Mouse (Mus musculus) mouse embryonic stem cell (cell line): ENCODE results near the gene Gm17542.
"Not testable (repeated sequence)": the region's sequence is repeated elsewhere in the genome, so short reads cannot be mapped to it uniquely, and the experiment has no call there.

Source experiments
- in situ Hi-C, 2 experiments: fragments of 300-500 bp; cut with MboI; formaldehyde crosslinking; loops; 1 replicate in 1 of 2; 3 replicates in 1 of 2; pipeline ENCODE4 v1.14.3; 2019 to 2020; ENCODE audit warnings: low sequenced_read_pairs in 2 of 2, low pct_unique_long_range_greater_than_20kb in 1 of 2, mixed read lengths in 1 of 2; ENCODE audit not compliant: unreplicated experiment in 1 of 2

Gm17542 gene

DNA sequence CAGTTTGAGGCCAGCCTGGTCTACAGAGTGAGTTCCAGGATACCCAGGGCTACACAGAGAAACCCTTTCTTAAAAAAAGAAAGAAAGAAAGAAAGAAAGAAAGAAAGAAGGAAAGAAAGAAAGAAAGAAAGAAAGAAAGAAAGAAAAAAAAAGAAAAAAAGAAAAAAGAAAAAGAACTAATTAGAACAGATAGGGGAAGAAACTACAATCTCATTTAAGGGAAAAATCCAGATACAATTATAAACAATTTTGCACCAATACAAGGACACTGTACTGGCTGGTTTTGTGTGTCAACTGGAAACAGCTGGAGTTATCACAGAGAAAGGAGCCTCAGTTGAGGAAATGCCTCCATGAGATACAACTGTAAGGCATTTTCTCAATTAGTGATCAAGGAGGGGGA, at the start of gene Gm17542:
Gene Gm17542 (minus strand): TSS at position 101 of the 400 bp plus-strand sequence.
- in situ Hi-C loops = not testable (repeated sequence)

DNA sequence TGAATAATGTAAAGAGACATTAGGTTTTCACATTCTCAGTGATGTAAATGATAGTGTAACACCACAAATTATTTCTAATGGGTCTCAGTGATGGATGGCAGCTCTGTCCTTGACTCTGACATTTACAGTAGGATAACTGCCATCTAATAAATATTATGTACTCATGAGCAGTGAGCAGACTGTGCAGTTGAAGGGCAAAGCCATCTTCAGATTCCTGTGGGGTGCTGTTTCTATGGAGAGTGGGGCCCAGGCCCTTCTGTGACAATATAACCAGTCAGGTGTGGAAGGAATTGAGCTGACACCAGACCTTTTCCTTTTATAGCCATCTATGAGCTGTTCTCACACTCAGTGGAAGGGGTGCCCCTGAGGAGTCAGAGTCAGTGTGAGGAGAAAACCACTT, 21.8 kb upstream of the Gm17542 start:
- in situ Hi-C loops = loop anchor here in 1 of 2 experiments (25.0 kb wide), 1 partner anchor 1302 kb away; no protein-coding TSS in a partner anchor

DNA sequence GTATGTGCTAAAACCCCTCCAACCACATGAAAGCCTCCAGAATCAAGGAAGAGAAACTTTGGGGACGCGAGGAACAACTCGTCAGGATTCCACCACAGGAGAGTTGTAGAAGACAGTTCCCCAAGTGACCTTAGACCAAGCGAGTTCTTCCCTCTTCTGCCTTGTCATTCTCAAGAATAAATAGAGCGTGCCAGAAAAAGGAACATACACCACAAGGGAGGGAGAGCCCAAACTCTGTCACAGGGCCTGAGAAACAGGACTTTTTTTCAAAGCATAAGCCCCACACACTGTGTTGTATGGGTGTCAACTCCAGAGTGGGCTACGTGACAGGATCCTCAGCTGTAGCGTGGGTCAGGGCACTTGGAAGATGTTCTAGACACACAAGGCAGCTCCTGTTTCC, 20.1 kb upstream of the Gm17542 start:
- in situ Hi-C loops = loop anchor here in 1 of 2 experiments (25.0 kb wide), 1 partner anchor 1301 kb away; no protein-coding TSS in a partner anchor

DNA sequence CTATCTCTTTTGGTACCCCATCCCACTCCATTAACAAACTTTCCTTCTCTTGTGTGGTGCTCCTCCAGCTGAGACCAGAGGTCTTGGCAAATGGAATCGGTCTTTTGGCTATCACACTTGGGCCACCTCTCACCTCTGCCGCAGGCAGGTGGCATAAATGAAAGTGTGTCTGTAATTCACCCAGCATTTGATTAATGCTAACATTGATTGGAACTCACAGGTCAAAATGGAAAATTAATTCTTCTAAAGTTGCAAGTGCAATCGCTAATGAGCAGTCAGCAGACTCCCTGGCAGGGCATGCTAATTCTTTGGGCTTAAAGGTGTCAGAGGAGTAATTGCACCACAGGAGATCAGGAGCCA, 3.2 kb downstream of the Gm17542 start:
- in situ Hi-C loops = no loop called here

DNA sequence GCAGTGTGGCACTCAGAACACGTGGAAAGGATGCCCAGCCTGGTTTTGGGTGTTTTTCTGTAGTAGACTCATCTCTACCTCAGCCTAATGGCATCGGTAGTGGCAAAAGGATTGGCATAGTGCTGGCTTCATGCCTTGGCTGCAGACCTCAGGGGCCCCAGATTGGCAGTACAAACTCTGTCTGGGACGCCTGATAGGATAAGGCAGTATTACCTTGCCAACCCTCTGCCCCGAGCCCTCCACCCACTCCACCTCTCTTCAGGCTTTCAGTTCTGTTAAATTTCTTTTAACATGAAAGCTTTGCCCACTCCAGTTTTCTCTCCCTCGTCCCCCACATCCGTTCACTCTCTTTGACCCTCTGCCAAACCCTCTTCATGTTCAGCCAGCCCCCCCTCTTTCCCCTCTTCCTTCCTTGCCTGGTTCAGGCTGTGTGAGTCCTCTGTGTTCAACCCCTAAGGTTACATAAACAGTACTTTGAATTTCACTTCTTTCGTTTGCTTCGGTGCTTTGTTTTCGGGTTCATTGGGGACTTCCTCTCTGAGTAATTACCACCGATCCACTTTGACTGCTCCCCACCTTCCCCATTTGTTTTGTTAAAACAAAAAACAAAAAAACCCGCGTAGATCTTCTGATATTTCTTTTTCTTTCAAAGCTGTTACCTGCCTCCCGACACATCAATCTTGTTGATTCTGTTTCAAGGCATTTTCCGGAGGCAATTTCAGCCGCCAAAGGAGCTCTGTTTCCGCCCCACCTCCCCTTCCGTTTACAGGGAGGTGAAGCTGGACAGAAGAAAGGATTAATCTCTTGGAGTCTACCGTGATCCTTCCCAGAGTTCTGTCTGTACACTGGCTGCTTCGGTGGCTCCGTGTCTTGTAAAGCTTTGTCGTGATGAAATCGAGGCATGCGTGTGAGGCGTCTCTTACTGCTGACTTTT, 3.9 kb downstream of the Gm17542 start:
- in situ Hi-C loops = no loop called here

DNA sequence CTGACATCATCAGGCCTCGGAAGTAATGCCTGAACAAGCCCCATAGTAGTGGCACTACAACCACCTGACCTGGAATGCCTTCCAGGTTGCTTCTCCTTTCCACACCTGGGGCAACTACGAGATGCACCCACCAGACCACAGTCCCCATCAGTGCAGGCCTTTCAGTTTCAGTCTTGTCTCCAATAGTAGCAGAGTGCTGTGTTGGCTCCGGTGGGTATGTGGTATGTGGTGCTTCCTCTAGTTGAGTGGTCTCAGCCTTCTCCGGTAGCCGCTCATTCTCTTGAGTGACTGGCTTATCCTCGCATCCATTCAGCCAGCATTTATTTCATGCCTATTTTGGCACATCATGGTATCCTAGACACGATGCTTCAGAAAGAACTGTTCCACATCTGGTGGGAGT, 4.8 kb downstream of the Gm17542 start:
- in situ Hi-C loops = no loop called here

DNA sequence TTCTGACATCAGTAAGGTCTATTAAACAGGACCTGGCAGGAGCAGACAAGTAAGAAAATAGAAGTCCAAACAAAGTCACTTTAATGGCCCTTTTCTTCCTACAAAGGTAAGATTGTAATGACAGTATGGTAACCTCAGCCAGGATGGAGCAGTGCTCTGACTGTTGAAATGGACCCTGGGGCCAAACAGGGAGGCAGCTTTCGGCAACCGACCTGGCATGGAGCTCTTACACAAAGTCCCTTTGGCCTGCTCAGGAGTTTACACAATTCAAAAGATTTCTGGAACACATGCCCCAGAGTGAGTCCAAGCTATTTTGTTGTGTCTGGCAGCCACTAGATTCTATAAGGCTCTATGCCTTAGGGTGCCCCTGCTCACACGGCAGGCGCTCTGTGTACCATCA, 9.0 kb downstream of the Gm17542 start:
- in situ Hi-C loops = no loop called here

DNA sequence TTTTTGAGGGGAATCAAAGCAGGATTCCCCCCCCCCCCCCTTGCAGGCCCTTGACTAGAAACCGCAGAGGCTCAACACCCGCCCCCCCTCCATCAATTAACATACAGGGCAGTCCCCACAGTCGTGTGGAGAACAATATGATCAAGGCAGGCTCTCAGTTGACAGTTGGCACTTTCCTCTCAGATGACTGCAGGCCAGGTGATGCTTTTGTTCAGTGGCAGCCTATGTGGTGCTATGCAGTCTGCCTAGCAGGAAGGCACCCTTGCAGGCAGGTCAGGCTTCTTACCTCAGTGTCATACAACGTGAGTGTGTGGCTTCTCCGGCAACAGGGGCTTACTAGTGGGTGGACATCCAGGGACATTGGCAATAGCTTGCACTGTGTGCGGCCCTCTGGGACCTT, 17.4 kb downstream of the Gm17542 start:
- in situ Hi-C loops = no loop called here

DNA sequence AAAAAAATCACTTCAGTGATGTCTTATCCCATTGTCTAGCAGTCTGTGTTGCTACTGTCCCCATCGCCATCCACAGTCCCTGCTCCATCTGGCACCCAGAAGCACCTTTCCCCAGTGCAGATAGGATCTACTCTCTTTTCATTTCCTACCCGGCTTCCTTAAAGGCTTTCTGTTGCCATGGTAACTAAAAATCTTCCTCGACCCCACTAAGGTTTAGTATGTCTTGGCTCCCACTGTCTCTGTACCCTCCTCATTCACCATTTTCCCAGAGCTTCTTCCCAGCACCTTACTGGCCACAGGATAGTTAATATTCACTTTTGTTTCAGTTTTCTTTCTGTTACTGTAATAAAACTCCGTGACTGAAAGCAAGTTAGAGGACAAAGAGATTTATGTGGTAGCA, 17.9 kb downstream of the Gm17542 start:
- in situ Hi-C loops = no loop called here

DNA sequence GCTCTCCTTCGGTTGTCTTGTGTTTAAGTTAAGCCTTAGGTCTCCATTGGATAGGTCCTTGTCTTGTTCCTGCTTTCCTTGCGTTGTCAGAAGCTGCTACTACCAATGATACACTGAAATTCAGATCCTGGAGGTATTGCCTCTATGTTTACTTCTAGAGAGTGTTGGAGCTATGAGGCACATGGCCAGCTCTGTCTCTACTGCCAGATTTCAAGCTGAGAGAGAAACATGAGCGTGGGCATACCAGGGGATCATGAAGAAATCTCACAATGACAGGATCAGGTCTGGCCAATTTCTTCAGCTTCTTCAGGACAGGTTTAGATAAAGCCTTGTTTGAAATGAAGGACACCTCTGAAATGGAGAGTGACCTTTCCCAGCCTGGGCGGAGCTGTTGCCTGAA, 19.1 kb downstream of the Gm17542 start:
- in situ Hi-C loops = no loop called here

DNA sequence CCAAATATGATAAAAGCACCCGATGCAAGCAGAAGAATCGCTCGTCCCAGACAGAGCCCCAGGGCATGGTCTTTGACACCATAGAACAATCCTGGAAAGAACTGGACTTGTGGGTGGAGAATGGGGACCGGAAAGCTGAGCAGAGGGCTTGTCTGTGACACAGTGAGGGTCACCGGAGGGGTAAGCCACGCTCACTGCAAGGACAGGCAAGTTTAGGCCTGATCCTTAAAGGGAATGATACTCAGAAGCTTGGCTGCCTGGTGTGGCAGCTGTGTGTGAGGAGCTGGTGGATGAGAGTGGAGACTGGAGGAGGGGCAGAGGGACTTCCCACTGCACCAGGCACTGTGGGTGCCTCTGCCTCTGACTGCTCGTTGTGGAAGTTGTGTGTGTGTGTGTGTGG, 27.0 kb downstream of the Gm17542 start:
- in situ Hi-C loops = no loop called here

DNA sequence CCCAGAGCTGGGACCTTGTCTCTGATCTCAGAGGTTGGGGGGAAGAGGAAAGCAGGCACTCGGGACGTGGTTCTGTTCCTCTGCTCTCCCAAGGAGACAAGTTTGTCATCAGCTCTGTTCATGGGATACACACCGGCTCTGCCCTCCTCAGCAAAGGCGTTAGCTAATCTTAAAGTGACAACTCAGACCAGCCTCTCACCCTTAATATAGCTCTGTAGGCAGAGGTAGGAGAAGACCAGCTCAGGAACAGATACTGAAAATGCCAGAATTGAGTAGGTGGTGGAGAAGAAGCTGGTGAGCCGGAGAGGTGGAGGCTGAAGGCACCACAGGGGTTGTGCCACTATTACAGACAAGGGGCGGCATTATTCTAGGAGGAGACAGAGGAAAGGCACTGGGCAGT, 38.7 kb downstream of the Gm17542 start:
- in situ Hi-C loops = no loop called here

DNA sequence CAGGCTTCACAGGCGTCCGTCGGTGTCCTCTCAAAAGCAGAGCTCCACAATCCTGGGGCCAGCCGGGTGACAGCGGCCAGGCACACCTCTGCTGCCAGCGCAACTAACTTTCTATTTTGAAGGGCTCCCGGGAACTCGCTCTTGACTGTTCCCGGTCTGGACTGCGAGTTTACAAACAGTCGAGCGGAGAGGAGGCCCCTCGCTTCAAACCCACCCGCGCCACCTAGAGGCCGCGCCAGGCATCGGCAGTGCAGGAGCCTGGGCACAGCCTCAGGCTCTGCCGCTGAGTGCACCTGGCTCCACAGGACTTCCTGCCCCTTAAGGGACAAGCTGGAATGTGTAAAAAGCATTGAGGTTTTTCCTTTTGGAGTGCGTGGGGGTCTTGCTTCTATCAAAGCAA, 42.5 kb downstream of the Gm17542 start, which contains the start of gene Edar:
Gene Edar (minus strand): TSS at position 122 of the 400 bp plus-strand sequence.
- in situ Hi-C loops = no loop called here

DNA sequence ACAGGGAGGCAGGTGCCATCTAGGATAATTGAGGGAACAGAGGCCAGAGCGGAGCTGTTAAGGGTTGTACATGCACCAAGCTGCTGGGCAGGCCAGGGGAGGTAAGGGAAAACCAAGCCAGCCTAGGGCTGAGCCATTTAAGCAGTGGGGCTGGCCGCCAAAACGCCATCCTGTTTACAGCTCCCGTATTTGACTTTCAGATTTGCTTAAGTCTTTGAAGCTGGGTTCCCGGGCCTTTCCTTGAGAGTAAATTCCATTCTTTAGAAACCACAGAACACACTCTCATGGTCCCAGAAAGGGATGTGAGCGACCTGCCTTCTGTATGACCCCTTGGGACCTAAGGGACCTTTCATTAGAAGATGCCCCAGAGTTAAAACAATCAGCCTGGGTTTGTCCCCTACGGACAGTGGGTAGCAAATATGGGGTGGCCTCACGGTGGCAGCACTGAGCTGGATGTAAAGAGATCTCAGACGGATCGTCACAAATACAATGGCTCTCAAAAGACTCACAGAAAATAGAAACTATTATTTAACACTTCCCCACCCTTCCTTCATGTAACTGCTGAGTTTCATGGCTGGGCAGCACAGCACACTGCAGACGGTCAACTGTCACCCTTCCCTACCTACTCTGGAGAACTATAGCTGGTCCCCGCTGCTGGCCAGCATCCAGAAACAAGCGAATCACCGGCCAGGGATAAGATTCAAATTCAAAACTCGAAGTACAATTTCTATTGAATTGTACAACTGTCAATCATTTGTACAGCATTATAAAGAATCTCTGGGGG, 44.5 kb downstream of the Gm17542 start:
- in situ Hi-C loops = loop anchor here in 1 of 2 experiments (25.0 kb wide), 1 partner anchor 1236 kb away; no protein-coding TSS in a partner anchor

DNA sequence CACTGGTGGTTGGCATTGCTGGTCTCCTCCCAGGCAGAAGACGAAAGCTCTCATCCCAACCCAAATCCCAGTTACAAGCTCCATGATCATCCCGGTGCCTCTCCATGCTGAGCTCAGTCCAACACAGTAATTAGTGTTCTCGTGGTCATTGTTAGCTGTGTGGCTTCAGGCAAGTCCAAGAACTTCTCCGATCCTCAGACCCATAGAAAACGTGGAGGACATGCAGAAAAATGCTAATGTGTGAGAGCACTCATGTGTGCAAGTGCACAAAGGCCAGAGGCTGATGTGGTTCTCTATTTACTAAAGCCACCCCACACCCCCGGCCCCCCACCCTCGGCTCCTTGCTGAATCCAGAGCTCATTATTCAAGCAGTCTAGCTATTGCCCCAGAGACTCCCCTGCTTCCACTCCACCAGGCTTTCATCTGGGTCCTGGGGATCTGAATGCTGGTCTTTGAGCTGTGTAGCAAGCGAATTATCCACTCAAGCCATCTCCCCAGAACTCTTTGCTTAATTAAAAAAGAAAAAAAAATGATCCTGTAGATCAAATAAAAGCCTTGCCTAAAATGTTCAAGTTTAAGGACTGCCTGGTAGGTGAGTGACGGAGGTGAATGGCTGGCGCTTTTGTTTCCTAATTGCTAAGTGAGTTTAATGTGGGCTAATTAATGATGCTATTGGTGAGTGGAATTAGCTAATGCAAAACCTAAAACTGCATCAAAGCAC, 45.3 kb downstream of the Gm17542 start:
- in situ Hi-C loops = loop anchor here in 1 of 2 experiments (25.0 kb wide), 1 partner anchor 1235 kb away; no protein-coding TSS in a partner anchor

DNA sequence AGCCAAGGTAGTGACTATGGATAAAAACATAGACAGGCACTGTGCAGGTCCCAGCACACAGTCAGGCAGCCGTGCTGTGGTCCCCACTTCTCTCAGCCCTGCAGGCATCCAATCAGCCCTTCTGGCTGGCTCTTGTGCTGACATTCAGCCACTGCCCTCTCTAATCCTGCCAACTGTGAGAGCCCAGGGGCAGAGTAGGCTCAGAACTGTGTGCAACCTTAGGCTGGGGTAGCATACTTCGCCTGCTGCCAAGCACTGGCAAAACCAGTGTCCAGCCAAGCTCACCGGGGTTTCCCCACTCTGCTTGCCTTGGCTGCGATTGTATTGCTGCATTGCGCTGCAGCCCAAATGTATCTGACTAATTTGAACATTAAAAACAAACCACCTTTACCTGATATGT, 54.1 kb downstream of the Gm17542 start:
- in situ Hi-C loops = loop anchor here in 1 of 2 experiments (25.0 kb wide), 1 partner anchor 1227 kb away; no protein-coding TSS in a partner anchor
